Mouse (Mus musculus) embryonic facial prominence, embryonic 15.5 days (tissue): ENCODE measurements around the gene Nid2. TPM values are rescaled to one million over a fixed set of nuclear protein-coding genes. Genes with fewer than 3 reads are reported as not detected.

Experiments
- ATAC-seq: fragments of 200-750 bp; cut with Nextera tagmentation; 2 replicates; pipeline ENCODE4 v1.8.0; 2017; ENCODE audit warnings: low read depth, moderate TSS enrichment; ENCODE audit not compliant: insufficient number of reproducible peaks, low FRiP score, low TSS enrichment
- H3K27ac ChIP-seq: fragments of 300-500 bp; sonication (generic); replicated peaks from 2 replicates; pipeline ENCODE4 v1.5.1; 2015; ENCODE audit warnings: mild to moderate bottlenecking, inconsistent platforms
- H3K27me3 ChIP-seq: fragments of 300-500 bp; sonication (generic); 2 replicates; pipeline ENCODE4 v1.6.1; 2015; ENCODE audit warnings: inconsistent platforms
- H3K36me3 ChIP-seq: fragments of 300-500 bp; sonication (generic); 2 replicates; pipeline ENCODE4 v1.6.1; 2015; ENCODE audit warnings: mild to moderate bottlenecking, inconsistent platforms
- H3K4me1 ChIP-seq: fragments of 300-500 bp; sonication (generic); 2 replicates; pipeline ENCODE4 v1.6.1; 2015; ENCODE audit warnings: inconsistent platforms
- H3K4me2 ChIP-seq: fragments of 300-500 bp; sonication (generic); replicated peaks from 2 replicates; pipeline ENCODE4 v1.6.1; 2015; ENCODE audit warnings: mild to moderate bottlenecking, inconsistent platforms
- H3K4me3 ChIP-seq: fragments of 300-500 bp; sonication (generic); replicated peaks from 2 replicates; pipeline ENCODE4 v1.5.1; 2015; ENCODE audit warnings: mild to moderate bottlenecking, inconsistent platforms
- H3K9ac ChIP-seq: fragments of 300-500 bp; sonication (generic); 2 replicates; pipeline ENCODE4 v1.6.1; 2015; ENCODE audit warnings: inconsistent platforms
- H3K9me3 ChIP-seq: fragments of 300-500 bp; sonication (generic); replicated peaks from 2 replicates; pipeline ENCODE4 v1.6.1; 2016; ENCODE audit warnings: inconsistent platforms
- WGBS: fragments of 180-500 bp; shearing (Covaris S2); methylation state at CpG from one replicate; pipeline ENCODE4 v1.1.7; 2015; 5-methylcytosine and 5-hydroxymethylcytosine counted together
- polyA plus RNA-seq: library from polyadenylated mRNA; unstranded; fragments of >200 nt; fragmentation: Nextera tagmentation; extraction: Ambion mirVana; gene quantifications from 2 replicates; pipeline ENCODE4 v1.2.1, GENCODE M21; 2015

The Nid2 gene
- polyA plus RNA-seq, 1 experiment from 2014 or later = 91.3 TPM

GRCm38 (mm10) chr14:19788443-19788842 lies 37.4 kb downstream of the Nid2 start:
- Histone ChIP-seq H3K4me2 (no peak overlapping the region), H3K4me1 (no peaks in the 10 kb centered on the region), H3K27ac (no peak overlapping the region), H3K36me3 (0 out of 2 replicates have a peak, but pooled peaks cover 5% of the 10 kb centered on the region), H3K9me3 (no peaks in the 10 kb centered on the region), H3K9ac (no peak overlapping the region), H3K4me3 (no peak overlapping the region), H3K27me3 (no peaks in the 10 kb centered on the region)
- ATAC-seq = no peak
- 63% methylated on average over 1 of the region's 1 CpGs for WGBS

DNA sequence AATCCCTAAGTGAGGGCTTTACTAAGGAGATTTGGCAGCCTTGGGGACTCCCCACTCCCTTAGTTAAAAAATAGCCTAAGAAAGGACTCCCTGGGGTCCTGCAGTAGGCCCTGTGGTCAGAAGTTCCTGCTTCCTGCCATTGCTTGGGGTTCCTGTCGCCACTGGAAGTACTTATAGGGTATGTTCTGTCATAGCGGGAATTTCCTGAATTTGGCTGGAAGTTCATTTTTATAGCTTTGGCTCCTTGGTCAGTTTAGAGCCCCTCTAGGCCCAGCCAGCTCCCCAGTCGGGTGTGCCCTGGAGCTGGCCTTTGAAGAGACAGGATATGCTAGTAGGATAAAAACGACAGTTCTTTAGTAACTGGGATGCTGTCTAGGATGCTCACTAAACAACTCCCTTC lies 43.8 kb downstream of the Nid2 start:
- Histone ChIP-seq H3K9ac (no peak overlapping the region), H3K36me3 (0 out of 2 replicates have a peak, but pooled peaks cover 9% of the 10 kb centered on the region), H3K27me3 (no peaks in the 10 kb centered on the region), H3K27ac (0 out of 2 replicates have a peak overlapping the region, but pooled peaks have one; percentile 0), H3K4me2 (no peak overlapping the region), H3K4me3 (no peak overlapping the region), H3K9me3 (no peaks in the 10 kb centered on the region), H3K4me1 (no peaks in the 10 kb centered on the region)
- ATAC-seq = no peak
- WGBS = 58% methylated on average over 4 of the region's 4 CpGs

- Histone ChIP-seq H3K9ac (no peak overlapping the region), H3K4me1 (no peaks in the 10 kb centered on the region), H3K27me3 (no peaks in the 10 kb centered on the region), H3K27ac (no peak overlapping the region), H3K4me3 (no peak overlapping the region), H3K4me2 (no peak overlapping the region), H3K36me3 (0 out of 2 replicates have a peak, but pooled peaks cover 5% of the 10 kb centered on the region), H3K9me3 (no peaks in the 10 kb centered on the region)
- ATAC-seq = no peak
- WGBS = 76% methylated on average over 18 of the region's 18 CpGs
Observed at GRCm38 (mm10) chr14:19796541-19797304, 45.7 kb downstream of the Nid2 start.

GRCm38 (mm10) chr14:19800485-19800884 lies 49.4 kb downstream of the Nid2 start:
- Histone ChIP-seq H3K27ac (no peak overlapping the region), H3K4me2 (no peak overlapping the region), H3K9ac (no peak overlapping the region), H3K27me3 (no peaks in the 10 kb centered on the region), H3K4me3 (no peak overlapping the region), H3K9me3 (no peaks in the 10 kb centered on the region), H3K4me1 (no peaks in the 10 kb centered on the region), H3K36me3 (0 out of 2 replicates have a peak, but pooled peaks cover 8% of the 10 kb centered on the region)
- ATAC-seq = no peak
- 30% methylated on average over 2 of the region's 2 CpGs for WGBS

DNA sequence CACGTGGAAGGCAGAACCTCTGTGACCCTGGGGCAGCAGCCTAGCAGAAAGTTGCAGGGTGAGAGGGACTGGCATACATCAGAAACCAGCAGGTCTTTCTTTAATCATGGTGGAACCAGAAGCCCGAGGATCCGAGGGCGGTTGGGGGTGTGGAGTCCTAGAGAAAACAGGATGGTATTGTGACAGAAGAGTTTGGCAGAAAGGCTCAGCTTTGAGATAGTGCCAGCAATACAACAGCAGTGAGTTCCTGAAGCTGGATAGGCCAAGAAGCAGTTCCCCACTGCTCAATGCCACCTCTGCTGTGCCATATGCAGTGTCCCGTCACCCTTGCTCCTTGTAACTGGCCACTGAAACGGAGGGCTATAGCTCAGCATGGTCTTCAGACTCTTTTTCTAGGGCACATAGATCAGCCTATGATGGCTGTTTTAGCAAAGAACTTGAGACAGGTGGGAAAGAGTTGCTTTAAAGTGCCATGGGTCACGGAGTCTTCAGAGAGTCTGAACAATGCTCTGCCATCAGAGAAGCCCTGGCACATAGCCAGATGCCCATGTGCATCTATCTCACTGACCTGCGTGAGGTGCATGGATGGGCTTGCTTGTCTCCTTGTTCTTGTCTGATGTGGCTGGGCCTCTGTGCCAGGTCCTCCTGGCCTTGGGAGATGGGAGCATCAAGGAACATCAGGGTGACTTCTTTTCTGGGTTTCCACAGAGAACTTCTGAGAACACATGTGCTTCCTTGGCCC lies 50.6 kb downstream of the Nid2 start:
- no peak overlapping the region for H3K4me3 ChIP-seq
- H3K36me3 ChIP-seq = 0 out of 2 replicates have a peak, but pooled peaks cover 15% of the 10 kb centered on the region
- H3K4me1 ChIP-seq = no peaks in the 10 kb centered on the region
- ATAC-seq = no peak
- H3K27me3 ChIP-seq = no peaks in the 10 kb centered on the region
- no peak overlapping the region for H3K27ac ChIP-seq
- H3K9me3 ChIP-seq = no peaks in the 10 kb centered on the region
- H3K9ac ChIP-seq = no peak overlapping the region
- 85% methylated on average over 8 of the region's 8 CpGs for WGBS
- no peak overlapping the region for H3K4me2 ChIP-seq

DNA sequence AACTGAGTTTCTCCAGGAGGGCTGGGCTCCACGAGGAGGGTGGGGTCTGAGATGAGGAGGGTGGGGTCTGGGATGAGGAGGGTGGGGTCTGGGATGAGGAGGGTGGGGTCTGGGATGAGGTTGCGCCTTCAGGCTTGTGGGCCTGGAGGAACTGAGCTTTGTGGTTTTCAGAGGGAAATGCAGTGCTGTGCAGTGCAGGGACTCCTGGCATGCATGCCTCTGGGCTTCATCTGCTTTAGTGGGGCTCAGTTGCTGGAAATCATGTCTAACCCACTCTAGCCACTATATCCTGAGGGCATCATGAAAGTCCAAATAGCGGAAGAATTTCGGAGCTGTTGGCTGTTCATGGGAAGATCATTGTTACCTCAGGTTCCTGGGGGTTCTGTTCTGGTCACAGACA lies 52.2 kb downstream of the Nid2 start:
- 53% methylated on average over 4 of the region's 4 CpGs for WGBS
- Histone ChIP-seq H3K4me1 (no peaks in the 10 kb centered on the region), H3K27me3 (no peaks in the 10 kb centered on the region), H3K9ac (no peak overlapping the region), H3K36me3 (0 out of 2 replicates have a peak, but pooled peaks cover 15% of the 10 kb centered on the region), H3K9me3 (no peaks in the 10 kb centered on the region), H3K4me3 (no peak overlapping the region), H3K27ac (0 out of 2 replicates have a peak overlapping the region, but pooled peaks have one; percentile 14), H3K4me2 (no peak overlapping the region)
- no peak for ATAC-seq

GRCm38 (mm10) chr14:19803623-19804022 lies 52.6 kb downstream of the Nid2 start:
- 53% methylated on average over 10 of the region's 10 CpGs for WGBS

GRCm38 (mm10) chr14:19807339-19807738 lies 56.3 kb downstream of the Nid2 start:
- Histone ChIP-seq H3K4me1 (no peaks in the 10 kb centered on the region), H3K4me3 (no peak overlapping the region), H3K4me2 (no peak overlapping the region), H3K27ac (no peak overlapping the region), H3K27me3 (no peaks in the 10 kb centered on the region), H3K36me3 (peaks cover 24% of the 10 kb centered on the region; the same call in 1 of the 2 replicates), H3K9me3 (no peaks in the 10 kb centered on the region), H3K9ac (no peak overlapping the region)
- no peak for ATAC-seq
- WGBS = 73% methylated on average over 3 of the region's 3 CpGs

More at GRCm38 (mm10) chr14:19803623-19804022, 52.6 kb downstream of the Nid2 start:
- no peak overlapping the region for H3K9ac ChIP-seq
- peak overlapping the region; percentile 14; the same call in 1 of the 2 replicates for H3K27ac ChIP-seq
- no peaks in the 10 kb centered on the region for H3K9me3 ChIP-seq
- ATAC-seq = 0 out of 2 replicates have a peak, but pooled peaks have one; percentile 32
- no peaks in the 10 kb centered on the region for H3K27me3 ChIP-seq
- H3K4me2 ChIP-seq = no peak overlapping the region
- no peak overlapping the region for H3K4me3 ChIP-seq
- 0 out of 2 replicates have a peak, but pooled peaks cover 11% of the 10 kb centered on the region for H3K36me3 ChIP-seq
- H3K4me1 ChIP-seq = no peaks in the 10 kb centered on the region

GRCm38 (mm10) chr14:19807858-19808257 lies 56.8 kb downstream of the Nid2 start:
- Histone ChIP-seq H3K9ac (no peak overlapping the region), H3K27me3 (no peaks in the 10 kb centered on the region), H3K4me1 (no peaks in the 10 kb centered on the region), H3K4me3 (no peak overlapping the region), H3K36me3 (peaks cover 30% of the 10 kb centered on the region), H3K27ac (no peak overlapping the region), H3K9me3 (no peaks in the 10 kb centered on the region), H3K4me2 (no peak overlapping the region)
- no peak for ATAC-seq
- 85% methylated on average over 2 of the region's 2 CpGs for WGBS

DNA sequence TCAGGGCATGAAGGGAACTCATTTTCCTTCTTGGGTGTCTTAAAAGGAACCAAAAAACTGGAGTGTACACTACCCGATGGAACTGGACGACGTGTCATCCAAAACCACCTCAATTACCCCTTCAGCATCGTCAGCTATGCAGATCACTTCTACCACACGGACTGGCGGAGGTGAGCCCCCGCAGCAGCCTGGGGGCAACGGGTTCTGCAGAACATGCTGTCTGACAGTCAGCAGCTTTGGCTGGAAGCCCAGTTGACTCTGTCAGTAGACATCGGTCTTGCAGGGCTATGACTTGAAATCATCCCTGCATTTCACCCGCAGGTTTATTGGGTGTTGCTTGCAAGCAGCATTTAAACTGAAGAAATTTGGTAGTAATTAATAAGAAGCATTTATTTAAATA lies 58.9 kb downstream of the Nid2 start:
- no peaks in the 10 kb centered on the region for H3K27me3 ChIP-seq
- no peaks in the 10 kb centered on the region for H3K4me1 ChIP-seq
- H3K9me3 ChIP-seq = no peaks in the 10 kb centered on the region
- H3K4me3 ChIP-seq = no peak overlapping the region
- H3K27ac ChIP-seq = no peak overlapping the region
- 51% methylated on average over 10 of the region's 10 CpGs for WGBS
- no peak for ATAC-seq
- peaks cover 46% of the 10 kb centered on the region for H3K36me3 ChIP-seq
- H3K4me2 ChIP-seq = no peak overlapping the region
- H3K9ac ChIP-seq = no peak overlapping the region

- H3K27ac ChIP-seq = no peak overlapping the region
- no peaks in the 10 kb centered on the region for H3K27me3 ChIP-seq
- H3K9ac ChIP-seq = no peak overlapping the region
- no peak overlapping the region for H3K4me2 ChIP-seq
- H3K36me3 ChIP-seq = peaks cover 54% of the 10 kb centered on the region
- no peaks in the 10 kb centered on the region for H3K9me3 ChIP-seq
- no peak overlapping the region for H3K4me3 ChIP-seq
- ATAC-seq = no peak
- WGBS = 83% methylated on average over 2 of the region's 2 CpGs
- H3K4me1 ChIP-seq = no peaks in the 10 kb centered on the region
Observed at GRCm38 (mm10) chr14:19813061-19813460, 62.0 kb downstream of the Nid2 start.
